Mouse (Mus musculus): ENCODE data around the gene Aacs.

- TF ChIP-seq TAL1 (IDR thresholded peaks at IDR 0.05; ENCODE audit: low read length) (no peak), GATA1 (IDR thresholded peaks at IDR 0.05; ENCODE audit: low read length) (no peak)
Observed at GRCm38 (mm10) chr5:125508006-125508405, 32.4 kb downstream of the Aacs start.
